Mouse (Mus musculus): ENCODE data around the gene Cd46.

Gene Cd46

DNA sequence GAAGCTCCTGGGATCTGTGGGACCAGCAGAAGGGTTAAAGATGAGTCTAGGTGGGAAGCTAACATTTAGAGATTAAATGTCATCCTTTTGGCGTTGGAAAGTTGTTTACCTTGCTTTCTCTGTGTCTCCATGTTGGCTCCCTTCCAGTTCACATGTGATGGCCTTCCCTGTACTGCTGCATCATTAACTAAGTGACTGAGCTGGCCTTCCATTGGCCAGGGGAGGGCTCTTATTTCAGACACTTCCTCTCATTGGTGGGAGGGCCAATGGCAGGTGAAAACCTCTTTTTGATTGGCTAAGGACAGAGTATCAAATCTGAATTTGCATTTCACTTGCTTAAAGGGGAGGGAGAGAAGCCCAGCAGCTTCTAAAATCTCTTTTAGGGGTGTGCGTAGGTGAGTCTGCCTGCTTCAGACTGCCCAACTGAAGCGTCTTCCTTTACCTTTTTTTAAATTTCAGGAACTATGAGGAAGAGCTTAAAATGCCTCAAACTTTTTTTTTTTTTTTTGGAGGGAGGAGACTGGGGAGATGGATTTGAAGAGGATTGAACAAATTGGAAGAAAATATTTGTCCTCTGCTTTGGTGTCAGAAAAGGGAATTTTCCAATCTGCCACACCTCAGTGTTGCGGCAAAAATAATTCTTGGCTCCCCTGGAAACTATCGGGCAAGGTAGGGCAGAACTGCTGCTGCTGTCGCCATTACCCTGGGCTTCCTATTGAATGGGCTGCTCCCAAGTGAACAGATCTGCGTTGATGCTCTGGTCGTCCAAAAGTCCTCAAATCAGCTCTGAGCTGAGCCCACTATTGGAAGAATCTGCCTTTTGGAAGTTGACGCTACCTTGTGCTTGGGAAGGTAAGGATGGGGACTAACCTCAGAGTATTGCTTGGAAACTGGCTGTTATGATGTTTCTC is 73.7 kb downstream of the Cd46 start:
- DNase-seq (ENCODE audit: low spot score in 2 of 2), result peak; percentile 93 to 98

- DNase-seq (ENCODE audit: low spot score in 2 of 2), result no peak
Observed at GRCm38 (mm10) chr1:195017626-195018025, 74.4 kb downstream of the Cd46 start.

DNA sequence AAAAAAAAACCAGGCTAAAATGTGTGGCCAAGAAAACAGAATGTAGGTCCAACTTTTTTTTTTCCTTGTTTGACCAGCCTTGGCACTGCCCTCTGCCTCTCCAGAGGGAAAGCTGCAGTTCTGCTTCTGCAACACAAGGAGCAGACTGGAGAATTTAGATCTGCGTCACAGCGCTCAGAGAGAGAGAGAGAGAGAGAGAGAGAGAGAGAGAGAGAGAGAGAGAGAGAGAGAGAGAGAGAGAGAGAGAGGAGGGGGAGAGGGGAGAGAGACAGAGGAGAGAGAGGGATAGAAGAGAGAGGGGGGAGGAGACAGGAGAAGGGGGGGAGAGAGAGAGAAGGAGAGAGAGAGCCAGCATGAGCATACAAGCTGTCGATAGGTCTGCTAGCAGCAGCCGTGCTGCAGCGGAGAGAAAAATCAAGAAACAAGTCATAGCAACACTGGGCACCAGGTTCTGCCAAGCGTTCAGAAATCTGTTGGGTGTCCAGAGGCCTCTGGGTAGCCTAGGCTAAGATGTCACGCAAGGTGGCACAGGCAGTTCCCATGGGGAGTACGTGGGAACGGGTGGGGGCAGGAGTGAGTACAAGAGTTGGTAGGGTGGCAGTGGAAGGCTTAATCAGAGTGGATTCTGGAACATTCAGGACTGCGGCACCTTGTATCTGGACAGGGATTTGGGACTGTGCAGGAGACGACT is 75.1 kb downstream of the Cd46 start:
- peak; percentile 79 to 81 for DNase-seq (ENCODE audit: low spot score in 2 of 2)

DNA sequence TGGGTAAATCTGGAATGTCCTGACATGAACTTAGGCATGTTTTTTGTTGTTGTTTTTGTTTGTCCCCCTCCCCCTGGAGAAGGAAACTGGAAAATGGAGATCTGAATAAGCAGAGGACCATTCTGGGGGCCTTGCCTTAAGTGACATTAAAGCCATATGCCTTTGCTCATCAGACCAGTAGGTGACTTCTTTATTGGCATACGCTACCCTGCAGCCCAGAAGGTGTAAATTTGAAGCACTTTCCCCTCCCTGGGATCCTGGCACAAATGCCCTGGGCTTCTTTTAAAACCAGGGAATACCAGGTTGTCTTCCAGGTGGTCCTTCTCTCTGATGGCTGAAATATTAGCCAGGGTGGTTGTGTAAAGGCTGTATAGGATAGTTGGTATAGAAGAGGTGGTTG is 76.8 kb downstream of the Cd46 start:
- DNase-seq (ENCODE audit: low spot score in 2 of 2), result no peak

DNA sequence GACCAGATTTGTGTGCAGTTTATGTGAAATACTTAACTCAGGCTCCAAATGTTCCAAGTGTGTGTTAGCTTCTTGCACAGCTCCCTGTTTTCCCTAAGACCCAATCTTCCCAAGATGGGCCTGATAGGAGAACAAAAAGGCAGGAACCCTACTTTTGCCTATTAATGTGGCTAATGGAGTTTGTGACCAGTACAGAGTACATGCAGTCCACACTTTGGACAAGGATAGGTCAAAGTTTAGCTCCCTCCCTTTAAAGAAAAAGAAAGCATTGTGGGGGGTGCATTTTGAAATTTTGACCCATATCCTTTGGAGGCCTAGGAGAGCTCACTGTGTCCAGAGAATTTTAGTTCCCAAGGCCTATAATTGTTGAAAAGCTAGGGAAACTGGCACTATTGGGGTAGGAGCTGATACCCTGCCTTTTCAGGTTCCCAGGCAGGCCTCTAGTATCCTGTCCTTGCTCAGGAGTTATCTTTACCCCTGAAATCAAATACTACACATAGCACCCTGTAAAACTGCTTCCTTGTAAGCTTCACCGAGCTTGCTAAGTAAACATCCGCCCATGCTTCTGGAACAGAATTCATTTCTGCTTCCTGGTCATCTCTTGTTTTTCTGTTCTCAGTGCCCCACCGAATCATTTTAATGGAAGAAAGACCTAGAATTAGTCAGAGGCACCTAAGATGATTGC is 77.7 kb downstream of the Cd46 start:
- DNase-seq (ENCODE audit: low spot score in 2 of 2), result no peak

DNA sequence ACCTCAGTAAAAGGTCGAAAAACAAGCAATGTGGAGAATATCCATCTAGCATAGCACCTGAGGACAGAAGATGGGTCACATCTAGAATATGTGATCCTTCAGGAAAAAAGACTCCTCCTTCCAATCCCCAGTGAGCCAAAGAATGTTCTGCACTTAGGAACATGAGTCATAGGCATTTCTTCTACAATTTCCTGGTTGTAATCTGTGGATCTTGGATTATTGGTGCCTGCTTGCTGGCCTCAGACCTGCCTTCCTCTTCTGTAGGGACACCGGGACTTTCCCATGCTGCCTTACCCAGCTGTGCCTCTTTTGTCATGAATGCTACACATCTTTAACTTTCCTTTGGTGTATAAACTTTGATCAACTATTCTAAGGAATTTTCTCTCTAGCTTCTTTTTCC is 79.5 kb downstream of the Cd46 start:
- no peak for DNase-seq (ENCODE audit: low spot score in 2 of 2)

GRCm38 (mm10) chr1:195006267-195006666 is 85.8 kb downstream of the Cd46 start:
- DNase-seq (ENCODE audit: low spot score in 2 of 2), result no peak

DNA sequence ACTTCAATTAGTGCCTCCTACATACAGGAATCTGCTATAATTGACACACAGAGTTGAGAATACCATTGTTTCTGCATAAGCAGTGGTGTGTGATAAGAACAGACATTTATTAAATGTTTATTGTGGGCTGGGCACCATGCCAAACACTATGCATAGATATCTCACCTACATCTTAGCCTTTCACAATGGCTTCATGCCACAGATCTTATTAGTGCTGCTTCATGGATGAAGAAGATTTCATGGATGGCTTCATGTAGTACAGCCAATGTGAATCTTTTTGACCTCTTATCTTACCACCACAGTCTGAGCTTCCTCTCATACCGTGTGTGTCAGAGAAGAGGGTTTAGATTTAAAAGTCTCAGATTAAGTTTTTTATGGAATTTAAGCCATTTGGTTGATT is 87.9 kb downstream of the Cd46 start:
- DNase-seq (ENCODE audit: low spot score in 2 of 2), result no peak

DNA sequence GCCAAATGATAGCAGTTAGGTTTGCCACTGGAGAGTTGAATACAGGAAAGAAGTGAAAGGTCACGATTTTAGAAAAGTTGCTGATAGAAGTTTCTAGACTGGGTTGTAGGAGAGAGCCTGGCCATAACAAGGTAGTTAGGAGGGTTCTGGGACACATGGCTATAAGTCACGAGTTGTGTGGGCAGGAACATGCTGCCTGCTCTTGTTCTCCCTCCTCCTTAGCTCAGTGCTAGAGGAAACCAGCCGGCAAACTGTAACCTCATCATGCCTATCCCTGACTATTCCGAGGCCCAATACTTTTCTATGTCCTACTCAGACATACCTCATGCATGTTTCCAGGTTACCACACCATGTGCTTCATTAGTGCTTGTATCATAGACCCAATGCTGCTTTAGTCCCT is 88.7 kb downstream of the Cd46 start:
- no peak for DNase-seq (ENCODE audit: low spot score in 2 of 2)

GRCm38 (mm10) chr1:194998396-194998795 is 93.7 kb downstream of the Cd46 start:
- no peak for DNase-seq (ENCODE audit: low spot score in 2 of 2)

- DNase-seq (ENCODE audit: low spot score in 2 of 2), result no peak
Observed at GRCm38 (mm10) chr1:194995196-194995595, 96.9 kb downstream of the Cd46 start.

DNA sequence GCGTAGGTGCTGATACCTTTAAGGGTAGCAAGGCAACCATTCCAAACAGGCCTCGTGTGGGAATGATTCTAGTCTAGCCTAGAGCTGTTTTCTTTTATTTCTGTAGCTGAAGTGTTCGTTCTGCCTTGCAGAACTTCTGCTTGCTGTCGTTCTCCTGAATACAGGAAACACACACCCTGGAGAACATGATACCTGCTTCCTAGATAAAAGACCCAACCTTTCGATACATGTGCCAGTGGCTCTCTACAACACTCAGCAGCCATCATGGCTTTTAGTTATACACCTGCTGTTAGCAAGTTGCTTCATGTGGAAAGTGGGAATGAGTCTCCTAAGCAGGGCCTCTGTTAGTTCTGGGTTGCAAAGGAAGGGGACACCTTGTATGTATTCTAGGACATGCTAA is 97.8 kb downstream of the Cd46 start:
- DNase-seq (ENCODE audit: low spot score in 2 of 2), result no peak

DNA sequence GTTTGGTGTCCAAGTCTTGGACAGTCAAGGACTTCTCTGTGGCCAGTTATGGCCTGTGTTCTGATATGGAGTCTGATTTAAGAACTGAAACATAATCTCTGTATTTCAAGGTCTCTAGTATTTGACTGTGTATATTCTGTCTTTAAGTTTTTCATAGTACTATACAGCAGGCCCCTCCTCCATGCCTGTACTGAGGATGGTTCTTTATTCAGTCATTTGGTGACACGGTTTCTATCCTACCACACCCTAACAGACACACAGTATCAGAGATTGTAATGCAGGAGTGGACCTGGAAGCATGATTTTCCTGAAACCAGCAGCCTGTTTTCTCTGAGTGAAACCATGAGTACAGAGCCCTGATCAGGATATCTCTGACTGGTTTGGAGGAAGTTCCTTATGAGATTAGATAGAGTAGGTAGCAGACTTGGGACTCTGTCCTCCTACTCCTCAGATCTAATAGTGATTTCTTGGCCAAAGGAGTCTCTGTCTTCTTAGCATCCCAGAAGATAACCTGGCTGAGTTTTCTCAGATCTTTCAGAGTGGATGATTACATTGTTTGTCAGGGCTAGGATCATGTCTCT is 98.5 kb downstream of the Cd46 start:
- DNase-seq (ENCODE audit: low spot score in 2 of 2), result no peak

- no peak for DNase-seq (ENCODE audit: low spot score in 2 of 2)
Observed at GRCm38 (mm10) chr1:194992589-194993317, 99.3 kb downstream of the Cd46 start.

- no peak for DNase-seq (ENCODE audit: low spot score in 2 of 2)
Observed at GRCm38 (mm10) chr1:194991654-194992053, 100.4 kb downstream of the Cd46 start.

- no peak for DNase-seq (ENCODE audit: low spot score in 2 of 2)
Observed at GRCm38 (mm10) chr1:194990976-194991375, 101.1 kb downstream of the Cd46 start.

DNA sequence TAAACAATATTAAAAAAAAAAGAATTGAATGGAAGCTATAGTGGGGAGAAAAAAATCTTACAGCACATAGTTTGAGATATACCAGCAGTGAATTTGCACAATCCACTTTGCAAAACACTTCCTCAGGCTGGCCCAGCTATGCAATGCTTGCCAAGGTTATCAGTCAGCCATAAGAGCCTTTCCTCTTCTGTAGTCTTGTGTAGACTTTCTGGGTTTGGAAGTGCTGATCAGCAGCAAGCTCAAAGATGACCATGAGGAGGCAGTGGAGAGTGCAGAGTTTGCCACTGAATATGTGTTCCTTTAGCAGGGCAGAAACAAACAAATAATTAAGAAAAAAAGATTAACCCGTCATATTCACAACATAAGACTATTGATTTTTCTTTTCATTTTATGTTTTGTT is 103.0 kb downstream of the Cd46 start:
- DNase-seq (ENCODE audit: low spot score in 2 of 2), result no peak

Measured in frontal cortex, postnatal 36 days (tissue).